Mouse (Mus musculus) forebrain, embryonic 15.5 days (tissue): ENCODE data around the gene Styxl1. TPM values are rescaled to one million over a fixed set of nuclear protein-coding genes. Genes with fewer than 3 reads are reported as not detected.

Source experiments
- ATAC-seq: fragments of 200-750 bp; cut with Nextera tagmentation; replicated peaks from 2 replicates; pipeline ENCODE4 v1.8.0; 2017; ENCODE audit warnings: mild to moderate bottlenecking, moderate TSS enrichment, moderate library complexity
- H3K27ac ChIP-seq: fragments of 300-500 bp; sonication (generic); replicated peaks from 2 replicates; pipeline ENCODE4 v1.5.1; 2015; ENCODE audit warnings: mild to moderate bottlenecking, inconsistent platforms
- H3K27me3 ChIP-seq: fragments of 300-500 bp; sonication (generic); 2 replicates; pipeline ENCODE4 v1.6.1; 2015; ENCODE audit warnings: inconsistent platforms
- H3K36me3 ChIP-seq: fragments of 300-500 bp; sonication (generic); 2 replicates; pipeline ENCODE4 v1.6.1; 2015; ENCODE audit warnings: mild to moderate bottlenecking, inconsistent platforms
- H3K4me1 ChIP-seq: fragments of 300-500 bp; sonication (generic); 2 replicates; pipeline ENCODE4 v1.6.1; 2015; ENCODE audit warnings: inconsistent platforms
- H3K4me2 ChIP-seq: fragments of 300-500 bp; sonication (generic); replicated peaks from 2 replicates; pipeline ENCODE4 v1.6.1; 2015; ENCODE audit warnings: mild to moderate bottlenecking, inconsistent platforms
- H3K4me3 ChIP-seq: fragments of 300-500 bp; sonication (generic); 2 replicates; pipeline ENCODE4 v1.5.1; 2015; ENCODE audit warnings: mild to moderate bottlenecking, inconsistent platforms
- H3K9ac ChIP-seq: fragments of 300-500 bp; sonication (generic); replicated peaks from 2 replicates; pipeline ENCODE4 v1.6.1; 2015; ENCODE audit warnings: mild to moderate bottlenecking, inconsistent platforms
- H3K9me3 ChIP-seq: fragments of 300-500 bp; sonication (generic); 2 replicates; pipeline ENCODE4 v1.6.1; 2016; ENCODE audit warnings: inconsistent platforms
- WGBS: fragments of 180-500 bp; shearing (Covaris S2); methylation state at CpG from one replicate; pipeline ENCODE4 v1.1.7; 2015; ENCODE audit warnings: mixed read lengths; 5-methylcytosine and 5-hydroxymethylcytosine counted together
- microRNA-seq: library from miRNA; unstranded; fragments of <30 nt; microRNA quantifications from one replicate; pipeline ENCODE4, GENCODE M21; 2016
- polyA plus RNA-seq: library from polyadenylated mRNA; unstranded; fragments of >200 nt; fragmentation: Nextera tagmentation; extraction: Ambion mirVana; gene quantifications from 2 replicates; pipeline ENCODE4 v1.2.1, GENCODE M21; 2015

Gene Styxl1
- polyA plus RNA-seq, 1 experiment from 2014 or later, result 0.34 TPM

DNA sequence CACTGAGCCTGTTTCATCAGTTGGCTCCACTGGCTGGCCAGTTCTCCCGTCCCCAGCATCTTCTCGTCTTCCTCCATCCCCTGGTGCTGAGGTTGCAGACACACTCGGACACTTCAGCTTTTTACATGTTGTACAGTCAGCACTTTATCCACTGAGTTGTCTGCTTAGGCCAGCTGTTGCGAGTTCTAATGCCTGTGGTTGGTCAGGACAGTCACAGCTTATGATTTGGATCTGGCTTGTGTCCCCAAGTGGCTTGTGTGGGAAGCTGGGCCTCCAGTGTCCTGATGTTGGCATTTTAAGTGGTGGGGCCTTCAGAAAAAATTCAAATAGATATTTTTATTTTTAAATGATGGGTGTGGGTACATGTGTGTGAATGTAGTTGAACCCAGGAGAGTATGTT lies 72.8 kb downstream of the Styxl1 start:
- no peak for ATAC-seq
- no peaks in the 10 kb centered on the region for H3K27me3 ChIP-seq
- H3K4me1 ChIP-seq, result no peaks in the 10 kb centered on the region
- peaks cover 7% of the 10 kb centered on the region; the same call in 1 of the 2 replicates for H3K36me3 ChIP-seq
- WGBS, result 96% methylated on average over 4 of the region's 4 CpGs
- no peak overlapping the region for H3K9ac ChIP-seq
- H3K4me3 ChIP-seq, result no peak overlapping the region
- no peaks in the 10 kb centered on the region for H3K9me3 ChIP-seq
- no peak overlapping the region for H3K27ac ChIP-seq
- H3K4me2 ChIP-seq, result no peak overlapping the region

DNA sequence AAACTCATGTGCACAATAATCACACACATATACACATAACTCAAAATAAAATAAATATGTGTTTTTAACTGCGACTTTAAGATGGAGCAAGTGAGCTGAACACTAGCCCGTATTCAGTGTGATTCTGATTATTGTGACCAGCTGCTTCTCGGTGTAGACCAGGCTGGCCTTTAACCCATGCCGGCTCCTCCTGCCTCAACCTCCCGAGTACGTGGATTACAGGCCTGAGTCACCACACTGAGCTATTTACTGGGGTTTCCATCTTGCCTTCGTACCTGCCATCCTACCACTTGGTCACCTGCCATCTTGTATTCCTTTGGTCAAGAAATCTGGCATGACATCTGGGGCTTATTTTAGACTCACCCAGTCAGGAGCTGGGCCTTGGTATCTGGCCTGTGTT lies 74.8 kb downstream of the Styxl1 start:
- H3K36me3 ChIP-seq, result peaks cover 7% of the 10 kb centered on the region; the same call in 1 of the 2 replicates
- no peak overlapping the region for H3K4me3 ChIP-seq
- H3K4me2 ChIP-seq, result no peak overlapping the region
- H3K9me3 ChIP-seq, result no peaks in the 10 kb centered on the region
- no peak for ATAC-seq
- no peaks in the 10 kb centered on the region for H3K27me3 ChIP-seq
- no peaks in the 10 kb centered on the region for H3K4me1 ChIP-seq
- H3K9ac ChIP-seq, result no peak overlapping the region
- H3K27ac ChIP-seq, result no peak overlapping the region
- WGBS, result 95% methylated on average over 7 of the region's 7 CpGs

DNA sequence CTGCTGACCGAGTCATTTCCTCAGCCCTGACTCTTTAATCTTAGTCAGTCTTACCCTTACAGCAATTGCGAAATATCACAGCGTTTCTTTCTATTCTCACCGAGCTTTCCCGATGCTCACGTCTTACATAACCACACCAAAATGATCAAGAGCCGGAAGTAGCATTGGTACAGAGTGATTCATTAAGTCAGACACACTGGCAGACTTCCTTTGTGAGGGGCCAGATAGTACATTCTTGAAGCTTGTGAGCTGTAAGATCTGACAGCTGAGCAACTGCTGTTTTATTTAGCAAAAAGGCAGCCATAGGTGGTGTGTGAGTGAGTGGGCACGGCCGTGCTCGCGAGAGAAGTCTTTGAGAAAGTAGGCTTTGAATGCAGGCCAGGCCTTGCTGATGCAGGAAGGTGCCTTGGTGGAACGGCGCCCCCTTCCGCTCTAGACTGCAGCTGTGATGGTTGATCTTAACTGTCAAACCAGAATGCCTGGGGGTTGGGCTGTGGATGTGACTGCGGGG lies 75.4 kb downstream of the Styxl1 start:
- H3K36me3 ChIP-seq, result peaks cover 7% of the 10 kb centered on the region; the same call in 1 of the 2 replicates
- H3K9ac ChIP-seq, result no peak overlapping the region
- H3K27ac ChIP-seq, result no peak overlapping the region
- no peaks in the 10 kb centered on the region for H3K27me3 ChIP-seq
- WGBS, result 75% methylated on average over 15 of the region's 15 CpGs
- no peak overlapping the region for H3K4me2 ChIP-seq
- H3K4me1 ChIP-seq, result no peaks in the 10 kb centered on the region
- H3K4me3 ChIP-seq, result no peak overlapping the region
- no peaks in the 10 kb centered on the region for H3K9me3 ChIP-seq
- no peak for ATAC-seq

DNA sequence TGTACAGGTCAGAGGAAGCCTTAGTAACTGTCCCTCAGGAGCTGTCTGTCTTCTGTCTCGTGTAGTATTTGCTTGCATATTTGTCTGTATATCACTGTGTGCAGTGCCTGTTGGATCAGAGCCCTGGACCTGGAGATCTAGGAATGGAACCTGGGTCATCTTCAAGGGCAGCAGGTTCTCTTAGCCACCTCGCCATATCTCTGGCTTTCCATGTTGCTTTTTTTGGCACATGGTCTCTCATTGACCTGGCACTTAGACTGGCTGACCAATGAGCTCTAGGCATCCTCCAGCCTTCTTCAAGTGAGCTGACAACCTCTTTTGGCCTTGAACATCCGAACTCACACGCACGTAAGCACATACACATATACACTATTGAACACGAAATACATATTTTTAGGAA lies 76.0 kb downstream of the Styxl1 start:
- 92% methylated on average over 6 of the region's 6 CpGs for WGBS
- Histone ChIP-seq H3K4me1 (no peaks in the 10 kb centered on the region), H3K36me3 (peaks cover 5% of the 10 kb centered on the region; the same call in 1 of the 2 replicates), H3K27ac (no peak overlapping the region), H3K9ac (no peak overlapping the region), H3K27me3 (no peaks in the 10 kb centered on the region), H3K4me3 (no peak overlapping the region), H3K9me3 (no peaks in the 10 kb centered on the region), H3K4me2 (no peak overlapping the region)
- ATAC-seq, result no peak

DNA sequence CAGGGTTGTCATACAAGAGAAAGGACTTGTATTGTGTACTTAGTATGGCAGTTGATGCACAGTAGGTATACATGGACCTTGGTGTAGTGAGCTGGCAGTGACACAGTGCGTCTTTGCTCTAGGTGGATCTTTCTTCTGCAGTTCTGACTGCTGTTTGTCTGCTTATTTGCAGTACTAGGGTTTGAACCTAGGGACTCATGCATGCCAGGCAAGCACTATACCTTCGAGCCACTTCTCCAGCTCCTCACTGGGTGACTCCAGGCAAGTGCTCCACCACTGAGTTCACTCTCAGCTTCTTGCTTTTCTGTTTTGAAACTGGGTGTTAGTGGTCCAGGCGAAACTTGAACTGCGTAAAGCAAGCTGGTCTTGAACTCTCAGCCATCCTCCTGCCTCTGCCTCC lies 76.6 kb downstream of the Styxl1 start:
- no peak for ATAC-seq
- H3K9ac ChIP-seq, result no peak overlapping the region
- no peak overlapping the region for H3K4me2 ChIP-seq
- no peaks in the 10 kb centered on the region for H3K4me1 ChIP-seq
- WGBS, result 95% methylated on average over 4 of the region's 4 CpGs
- no peaks in the 10 kb centered on the region; the same call in 1 of the 2 replicates for H3K36me3 ChIP-seq
- H3K9me3 ChIP-seq, result no peaks in the 10 kb centered on the region
- no peaks in the 10 kb centered on the region for H3K27me3 ChIP-seq
- H3K4me3 ChIP-seq, result no peak overlapping the region
- no peak overlapping the region for H3K27ac ChIP-seq

DNA sequence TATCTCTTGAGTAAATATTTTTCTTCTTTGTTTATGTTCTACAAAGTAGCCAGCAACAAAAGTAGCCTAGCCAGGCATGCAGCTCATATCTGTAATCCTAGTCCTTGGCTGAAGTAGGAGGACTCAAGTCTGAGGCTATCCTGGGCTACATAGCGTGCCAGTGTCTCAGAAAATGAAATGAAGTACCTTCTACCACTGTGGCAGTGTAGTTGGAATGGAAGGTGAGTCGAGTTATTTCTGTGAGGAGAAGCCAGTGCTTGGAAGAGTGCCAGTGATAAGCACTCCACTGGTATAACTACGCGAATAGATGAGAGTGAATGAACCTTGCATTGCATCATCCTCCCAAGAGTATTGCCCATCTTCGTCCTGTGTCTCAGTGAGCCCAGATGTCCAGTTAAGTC lies 80.5 kb downstream of the Styxl1 start:
- Histone ChIP-seq H3K4me3 (no peak overlapping the region), H3K27ac (no peak overlapping the region), H3K4me1 (no peaks in the 10 kb centered on the region), H3K27me3 (no peaks in the 10 kb centered on the region), H3K36me3 (no peaks in the 10 kb centered on the region; the same call in 1 of the 2 replicates), H3K9ac (no peak overlapping the region), H3K9me3 (no peaks in the 10 kb centered on the region), H3K4me2 (no peak overlapping the region)
- 87% methylated on average over 5 of the region's 5 CpGs for WGBS
- ATAC-seq, result no peak

Small RNA genes within 50 kb of the gene (microRNA-seq; reads per million reads assigned to microRNA genes)
- not detected for gene Mir7034

Other genes starting within 250 kb of the Styxl1 start
- gene Hip1, start 233.3 kb downstream of the Styxl1 start, polyA plus RNA-seq, result 29.2 and 31.7 TPM in 2 replicates
- gene Ccl26, start 214.8 kb downstream of the Styxl1 start, polyA plus RNA-seq, result not detected in 2 replicates
- 0.87 and 1.1 TPM in 2 replicates for gene Ccl24, start 205.3 kb downstream of the Styxl1 start, polyA plus RNA-seq
- gene Rhbdd2, start 145.8 kb downstream of the Styxl1 start, polyA plus RNA-seq, result 61.0 and 61.5 TPM in 2 replicates
- 108 and 111 TPM in 2 replicates for gene Por, start 108.4 kb downstream of the Styxl1 start, polyA plus RNA-seq
- 74.9 and 80.7 TPM in 2 replicates for gene Tmem120a, start 33.9 kb downstream of the Styxl1 start, polyA plus RNA-seq
- 554 and 557 TPM in 2 replicates for gene Mdh2, start 95 bp upstream of the Styxl1 start, polyA plus RNA-seq
- gene Srrm3, start 28.5 kb upstream of the Styxl1 start, polyA plus RNA-seq, result 56.0 and 61.2 TPM in 2 replicates
- 6.2 and 6.5 TPM in 2 replicates for gene Hspb1, start 109.5 kb upstream of the Styxl1 start, polyA plus RNA-seq
- 664 and 720 TPM in 2 replicates for gene Ywhag, start 156.2 kb upstream of the Styxl1 start, polyA plus RNA-seq
- gene Ssc4d, start 196.1 kb upstream of the Styxl1 start, polyA plus RNA-seq, result 0.87 and 1.2 TPM in 2 replicates
- gene Zp3, start 201.7 kb upstream of the Styxl1 start, polyA plus RNA-seq, result not detected in 2 replicates
- 26.6 and 27.6 TPM in 2 replicates for gene Dtx2, start 216.4 kb upstream of the Styxl1 start, polyA plus RNA-seq